Mouse (Mus musculus): Measurements from ENCODE around the gene Ogfrl1.

Ogfrl1 gene

DNA sequence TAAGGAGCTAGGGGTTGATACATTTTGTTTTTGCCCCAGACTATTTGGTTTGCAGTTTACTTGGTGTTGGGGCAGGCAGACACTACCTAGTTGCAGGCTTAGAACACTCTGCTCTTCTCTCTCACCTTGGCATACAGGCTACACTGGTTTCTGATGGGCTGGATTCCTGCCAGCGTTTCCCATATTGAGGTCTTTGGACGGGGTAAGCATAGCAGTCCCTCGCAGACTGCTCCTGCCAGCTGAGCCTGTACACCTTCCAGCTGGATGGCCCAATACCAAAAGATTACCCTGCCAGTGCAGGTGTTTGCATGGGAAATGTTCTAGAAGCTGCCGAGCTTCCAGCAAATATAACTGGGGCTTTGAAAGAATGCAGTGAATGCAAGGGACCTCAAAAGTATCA, 45.8 kb downstream of the Ogfrl1 start:
- in situ Hi-C loops (cut with MboI, MseI) = no loop called here

DNA sequence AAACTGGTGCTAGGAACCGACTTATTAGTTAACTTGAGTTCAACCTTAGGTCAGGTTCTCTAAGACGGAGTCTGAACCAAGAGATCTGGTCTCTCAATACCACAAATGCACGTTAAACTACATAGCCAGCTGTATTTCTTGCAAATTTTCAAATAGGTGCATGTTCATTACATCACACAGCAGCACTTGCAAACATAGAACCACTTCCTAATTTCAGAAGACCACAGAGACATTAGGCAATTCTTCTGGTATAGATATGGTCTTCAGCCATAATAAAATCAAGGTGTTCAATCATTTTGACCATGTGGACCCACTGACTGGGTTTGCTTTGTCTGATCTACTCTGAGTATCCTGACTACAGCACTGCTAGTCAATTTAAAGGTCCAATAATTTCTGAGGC, 51.9 kb downstream of the Ogfrl1 start:
- in situ Hi-C loops (cut with MboI, MseI) = no loop called here

DNA sequence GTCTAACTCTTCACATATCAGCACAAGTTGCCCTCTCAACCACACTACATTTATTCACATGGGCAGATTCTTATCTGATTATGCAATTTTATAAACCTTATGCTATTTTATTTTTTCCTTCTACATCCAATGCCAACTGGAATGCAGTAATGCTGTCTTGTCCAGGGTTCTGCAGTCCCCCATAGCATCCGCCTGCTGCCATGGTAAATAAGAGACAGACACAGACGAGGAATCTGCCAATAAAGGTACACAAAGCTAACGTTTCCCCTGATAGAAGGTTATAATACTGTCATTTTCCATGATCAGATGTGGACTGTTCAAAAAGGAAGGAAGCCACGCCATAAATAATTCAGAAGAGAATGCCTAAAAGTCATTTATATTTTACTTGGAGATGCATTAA, 54.7 kb downstream of the Ogfrl1 start:
- in situ Hi-C loops (cut with MboI, MseI) = no loop called here

- in situ Hi-C loops (cut with MboI, MseI) = no loop called here
Observed at GRCm38 (mm10) chr1:23342224-23342623, 55.3 kb downstream of the Ogfrl1 start.

- in situ Hi-C loops (cut with MboI, MseI) = no loop called here
Observed at GRCm38 (mm10) chr1:23335726-23336363, 61.7 kb downstream of the Ogfrl1 start.

DNA sequence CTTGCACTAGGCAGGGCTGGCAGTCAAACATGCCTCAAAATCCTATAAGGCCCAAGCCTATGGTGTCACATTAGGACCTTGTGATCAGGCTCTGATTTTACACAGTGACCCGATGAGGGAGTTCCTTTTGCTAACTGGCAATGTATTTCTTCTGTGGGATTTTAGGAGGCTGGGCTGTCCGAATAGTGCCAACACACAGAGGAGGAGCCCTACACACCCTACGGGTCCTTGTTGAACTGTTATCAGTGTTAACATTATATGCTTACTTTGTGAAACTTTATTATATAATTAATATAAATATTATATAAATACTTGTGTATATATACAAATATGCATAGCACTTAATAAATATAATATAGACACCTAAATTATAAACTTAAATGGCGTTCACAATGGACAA, 62.5 kb downstream of the Ogfrl1 start:
- in situ Hi-C loops (cut with MboI, MseI) = no loop called here

DNA sequence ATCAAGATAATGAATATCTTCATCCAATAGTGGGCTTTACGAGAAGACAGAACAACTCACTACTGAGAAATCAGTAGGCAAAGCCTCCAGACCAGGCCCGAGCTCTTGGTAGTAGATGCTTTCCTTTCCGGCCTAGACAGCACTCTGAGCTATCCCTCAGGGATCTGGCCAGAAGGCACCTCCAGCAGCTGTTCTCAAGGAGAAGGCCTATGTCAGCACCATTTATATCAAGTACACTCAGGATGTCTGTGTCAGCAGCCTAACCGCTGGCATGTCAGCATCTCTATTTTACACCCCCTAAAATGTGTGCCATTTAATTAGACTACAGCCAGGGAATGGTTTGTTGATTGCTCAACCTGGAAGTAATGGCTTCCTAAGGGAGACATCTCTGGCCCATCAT, 65.4 kb downstream of the Ogfrl1 start:
- in situ Hi-C loops (cut with MboI, MseI) = loop anchor here (5.0 kb wide), 1 partner anchor 90 kb away; no protein-coding TSS in a partner anchor

DNA sequence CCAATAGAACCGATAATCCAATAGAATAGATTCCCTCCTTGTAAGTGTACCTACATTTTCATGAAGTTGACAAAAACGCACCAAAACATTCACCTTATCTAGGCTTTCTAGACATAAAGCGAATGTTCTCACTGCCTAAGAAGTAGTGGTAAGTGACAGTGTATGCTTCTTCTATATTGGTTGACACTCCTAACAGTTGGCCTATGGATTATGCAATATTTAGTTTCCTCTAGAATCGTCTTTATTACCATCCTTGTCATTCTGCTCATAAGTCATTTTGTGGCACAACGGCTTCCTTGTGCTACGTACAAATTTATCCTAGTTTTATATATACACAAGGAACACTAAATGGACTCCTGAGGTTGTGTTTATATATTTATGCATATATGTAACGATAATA, 72.4 kb downstream of the Ogfrl1 start:
- in situ Hi-C loops (cut with MboI, MseI) = loop anchor here (10.0 kb wide), 2 partner anchors 170 to 470 kb away; no protein-coding TSS in a partner anchor

DNA sequence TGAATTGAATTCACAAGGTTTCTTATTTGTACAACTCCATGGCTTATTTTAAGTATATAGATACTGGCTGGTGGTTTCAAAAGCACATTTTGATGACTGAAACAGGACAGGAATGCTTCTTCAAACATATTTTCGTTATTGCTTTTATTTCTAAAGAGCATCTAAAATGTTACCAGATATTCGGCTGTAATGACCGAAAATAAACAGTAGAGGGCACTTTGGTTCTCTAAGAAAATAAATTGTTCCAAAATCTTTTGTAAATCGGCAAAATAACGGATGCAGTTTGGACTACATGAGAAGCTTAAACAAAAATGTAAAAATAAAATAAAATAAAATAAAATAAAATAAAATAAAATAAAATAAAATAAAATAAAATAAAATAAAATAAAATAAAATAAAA, 73.3 kb downstream of the Ogfrl1 start:
- in situ Hi-C loops (cut with MboI, MseI) = loop anchor here (10.0 kb wide), 2 partner anchors 171 to 471 kb away; no protein-coding TSS in a partner anchor

GRCm38 (mm10) chr1:23323286-23323685, 74.3 kb downstream of the Ogfrl1 start:
- in situ Hi-C loops (cut with MboI, MseI) = loop anchor here (10.0 kb wide), 2 partner anchors 172 to 472 kb away; no protein-coding TSS in a partner anchor

DNA sequence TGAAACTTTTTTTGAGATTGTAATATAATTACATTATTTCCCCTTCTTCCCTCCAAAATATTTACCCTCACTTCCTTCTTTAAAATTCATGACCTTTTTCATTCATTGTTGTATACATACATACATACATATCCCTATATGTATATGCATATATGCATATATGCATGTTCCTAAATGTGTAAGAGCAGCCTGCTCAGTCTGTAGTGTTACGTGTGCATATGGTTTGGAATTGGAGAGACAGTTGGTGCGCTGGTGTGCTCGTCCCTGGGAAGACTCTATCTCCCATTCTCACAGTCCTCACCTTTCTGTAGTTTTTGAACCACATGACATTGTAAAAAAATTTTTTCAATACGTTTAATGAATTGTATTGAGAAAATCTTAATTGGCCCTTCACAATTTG, 75.4 kb downstream of the Ogfrl1 start:
- in situ Hi-C loops (cut with MboI, MseI) = loop anchor here (10.0 kb wide), 2 partner anchors 173 to 473 kb away; no protein-coding TSS in a partner anchor

- in situ Hi-C loops (cut with MboI, MseI) = loop anchor here (10.0 kb wide), 2 partner anchors 173 to 473 kb away; no protein-coding TSS in a partner anchor
Observed at GRCm38 (mm10) chr1:23321331-23321851, 76.2 kb downstream of the Ogfrl1 start.

GRCm38 (mm10) chr1:23320591-23321195, 76.9 kb downstream of the Ogfrl1 start:
- in situ Hi-C loops (cut with MboI, MseI) = loop anchor here (10.0 kb wide), 2 partner anchors 174 to 474 kb away; no protein-coding TSS in a partner anchor

Data from regulatory T cell (primary cell).